Mouse (Mus musculus): Measurements from ENCODE around the gene Fam47e. TPM values are rescaled to one million over a fixed set of nuclear protein-coding genes. Genes with fewer than 3 reads are reported as not detected.
A peak's percentile ranks its signal among the peaks of the same experiment; 100 is the strongest.
"Not testable (repeated sequence)": the region's sequence is repeated elsewhere in the genome, so short reads cannot be mapped to it uniquely, and the experiment has no call there.

The Fam47e gene
- 1.3 and 2.1 TPM in 2 replicates for polyA plus RNA-seq (2015; fragmentation: Nextera tagmentation; extraction: Ambion mirVana)

- H3K27ac ChIP-seq (ENCODE audit: low read length), result no peak within 1 kb of the TSS
- H3K27me3 ChIP-seq (ENCODE audit: control insufficient read depth, insufficient read depth, low read depth, low read length), result no peaks in the 10 kb centered on the region
- no peaks in the 10 kb centered on the region for H3K4me1 ChIP-seq (ENCODE audit: control insufficient read depth, insufficient read depth, low read length)
- no peaks in the 10 kb centered on the region for H3K36me3 ChIP-seq (ENCODE audit: control insufficient read depth, insufficient read depth, low read length)
- 74% methylated on average over 16 of the region's 16 CpGs for WGBS
- H3K9me3 ChIP-seq (replicated peaks; ENCODE audit: control insufficient read depth, low read length, poor library complexity, severe bottlenecking), result no peaks in the 10 kb centered on the region
- H3K4me2 ChIP-seq (ENCODE audit: low read length), result no peak within 1 kb of the TSS
- no peak within 1 kb of the TSS for H3K9ac ChIP-seq (ENCODE audit: low read depth, low read length)
- no peak for ATAC-seq
- H3K4me3 ChIP-seq (ENCODE audit: low read depth, low read length), result no peak within 1 kb of the TSS
Measured at GRCm38 (mm10) chr5:92554891-92555511, at the start of gene Fam47e. TSS of gene Fam47e (plus strand) at chr5:92555069.

- no peaks in the 10 kb centered on the region for H3K36me3 ChIP-seq (ENCODE audit: control insufficient read depth, insufficient read depth, low read length)
- 0% methylated on average over 48 of the region's 48 CpGs for WGBS
- peak overlapping the region; percentile 99 for H3K27ac ChIP-seq (ENCODE audit: low read length)
- no peaks in the 10 kb centered on the region for H3K9me3 ChIP-seq (replicated peaks; ENCODE audit: control insufficient read depth, low read length, poor library complexity, severe bottlenecking)
- peak overlapping the region; percentile 99 for H3K9ac ChIP-seq (ENCODE audit: low read depth, low read length)
- H3K4me3 ChIP-seq (ENCODE audit: low read depth, low read length), result peak overlapping the region; percentile 93
- peak; percentile 97 for ATAC-seq
- peaks cover 21% of the 10 kb centered on the region for H3K4me1 ChIP-seq (ENCODE audit: control insufficient read depth, insufficient read depth, low read length)
- H3K27me3 ChIP-seq (ENCODE audit: control insufficient read depth, insufficient read depth, low read depth, low read length), result no peaks in the 10 kb centered on the region
- H3K4me2 ChIP-seq (ENCODE audit: low read length), result peak overlapping the region; percentile 86
Measured at GRCm38 (mm10) chr5:92505402-92505865, 49.4 kb upstream of the Fam47e start.

GRCm38 (mm10) chr5:92506301-92506729 lies 48.6 kb upstream of the Fam47e start:
- Histone ChIP-seq H3K9me3 (replicated peaks; ENCODE audit: control insufficient read depth, low read length, poor library complexity, severe bottlenecking) (no peaks in the 10 kb centered on the region), H3K27me3 (ENCODE audit: control insufficient read depth, insufficient read depth, low read depth, low read length) (no peaks in the 10 kb centered on the region), H3K4me3 (ENCODE audit: low read depth, low read length) (peak overlapping the region; percentile 93), H3K4me1 (ENCODE audit: control insufficient read depth, insufficient read depth, low read length) (peaks cover 21% of the 10 kb centered on the region), H3K9ac (ENCODE audit: low read depth, low read length) (peak overlapping the region; percentile 99; the same call in 1 of the 2 replicates), H3K4me2 (ENCODE audit: low read length) (peak overlapping the region; percentile 86), H3K27ac (ENCODE audit: low read length) (peak overlapping the region; percentile 99), H3K36me3 (ENCODE audit: control insufficient read depth, insufficient read depth, low read length) (no peaks in the 10 kb centered on the region)
- ATAC-seq, result no peak
- WGBS, result 23% methylated on average over 4 of the region's 4 CpGs

GRCm38 (mm10) chr5:92506733-92507132 lies 48.1 kb upstream of the Fam47e start, which contains the start of gene Scarb2:
TSS of gene Scarb2 (minus strand) at chr5:92506833.
- H3K4me1 ChIP-seq (ENCODE audit: control insufficient read depth, insufficient read depth, low read length), result peaks cover 19% of the 10 kb centered on the region
- no peaks in the 10 kb centered on the region for H3K36me3 ChIP-seq (ENCODE audit: control insufficient read depth, insufficient read depth, low read length)
- no peak for ATAC-seq
- H3K9me3 ChIP-seq (replicated peaks; ENCODE audit: control insufficient read depth, low read length, poor library complexity, severe bottlenecking), result no peaks in the 10 kb centered on the region
- H3K4me2 ChIP-seq (ENCODE audit: low read length), result peak within 1 kb of the TSS; percentile 86
- H3K9ac ChIP-seq (ENCODE audit: low read depth, low read length), result peak within 1 kb of the TSS; percentile 99
- no peaks in the 10 kb centered on the region for H3K27me3 ChIP-seq (ENCODE audit: control insufficient read depth, insufficient read depth, low read depth, low read length)
- H3K27ac ChIP-seq (ENCODE audit: low read length), result peak within 1 kb of the TSS; percentile 99
- H3K4me3 ChIP-seq (ENCODE audit: low read depth, low read length), result peak within 1 kb of the TSS; percentile 93

GRCm38 (mm10) chr5:92508853-92509252 lies 46.0 kb upstream of the Fam47e start:
- Histone ChIP-seq H3K9me3 (replicated peaks; ENCODE audit: control insufficient read depth, low read length, poor library complexity, severe bottlenecking) (no peaks in the 10 kb centered on the region), H3K9ac (ENCODE audit: low read depth, low read length) (no peak overlapping the region), H3K4me1 (ENCODE audit: control insufficient read depth, insufficient read depth, low read length) (peaks cover 6% of the 10 kb centered on the region), H3K27me3 (ENCODE audit: control insufficient read depth, insufficient read depth, low read depth, low read length) (no peaks in the 10 kb centered on the region), H3K4me3 (ENCODE audit: low read depth, low read length) (no peak overlapping the region), H3K36me3 (ENCODE audit: control insufficient read depth, insufficient read depth, low read length) (no peaks in the 10 kb centered on the region), H3K4me2 (ENCODE audit: low read length) (no peak overlapping the region), H3K27ac (ENCODE audit: low read length) (no peak overlapping the region)
- WGBS, result 91% methylated on average over 5 of the region's 5 CpGs
- no peak for ATAC-seq

GRCm38 (mm10) chr5:92511256-92511655 lies 43.6 kb upstream of the Fam47e start:
- H3K27me3 ChIP-seq (ENCODE audit: control insufficient read depth, insufficient read depth, low read depth, low read length), result no peaks in the 10 kb centered on the region
- H3K4me1 ChIP-seq (ENCODE audit: control insufficient read depth, insufficient read depth, low read length), result peaks cover 2% of the 10 kb centered on the region
- H3K4me3 ChIP-seq (ENCODE audit: low read depth, low read length), result no peak overlapping the region
- H3K27ac ChIP-seq (ENCODE audit: low read length), result no peak overlapping the region
- ATAC-seq, result no peak
- no peak overlapping the region for H3K9ac ChIP-seq (ENCODE audit: low read depth, low read length)
- H3K9me3 ChIP-seq (replicated peaks; ENCODE audit: control insufficient read depth, low read length, poor library complexity, severe bottlenecking), result no peaks in the 10 kb centered on the region
- no peak overlapping the region for H3K4me2 ChIP-seq (ENCODE audit: low read length)
- H3K36me3 ChIP-seq (ENCODE audit: control insufficient read depth, insufficient read depth, low read length), result no peaks in the 10 kb centered on the region

GRCm38 (mm10) chr5:92512066-92512465 lies 42.8 kb upstream of the Fam47e start:
- H3K27ac ChIP-seq (ENCODE audit: low read length), result no peak overlapping the region
- H3K4me3 ChIP-seq (ENCODE audit: low read depth, low read length), result no peak overlapping the region
- H3K4me1 ChIP-seq (ENCODE audit: control insufficient read depth, insufficient read depth, low read length), result no peaks in the 10 kb centered on the region
- 88% methylated on average over 5 of the region's 5 CpGs for WGBS
- ATAC-seq, result no peak
- no peak overlapping the region for H3K9ac ChIP-seq (ENCODE audit: low read depth, low read length)
- no peaks in the 10 kb centered on the region for H3K27me3 ChIP-seq (ENCODE audit: control insufficient read depth, insufficient read depth, low read depth, low read length)
- H3K9me3 ChIP-seq (replicated peaks; ENCODE audit: control insufficient read depth, low read length, poor library complexity, severe bottlenecking), result no peaks in the 10 kb centered on the region
- no peaks in the 10 kb centered on the region for H3K36me3 ChIP-seq (ENCODE audit: control insufficient read depth, insufficient read depth, low read length)
- H3K4me2 ChIP-seq (ENCODE audit: low read length), result no peak overlapping the region

GRCm38 (mm10) chr5:92521131-92521530 lies 33.7 kb upstream of the Fam47e start:
- not testable (repeated sequence) for H3K4me2 ChIP-seq (ENCODE audit: low read length); H3K9ac ChIP-seq (ENCODE audit: low read depth, low read length); H3K27me3 ChIP-seq (ENCODE audit: control insufficient read depth, insufficient read depth, low read depth, low read length); H3K4me1 ChIP-seq (ENCODE audit: control insufficient read depth, insufficient read depth, low read length); ATAC-seq; H3K36me3 ChIP-seq (ENCODE audit: control insufficient read depth, insufficient read depth, low read length); H3K9me3 ChIP-seq (replicated peaks; ENCODE audit: control insufficient read depth, low read length, poor library complexity, severe bottlenecking); H3K4me3 ChIP-seq (ENCODE audit: low read depth, low read length); H3K27ac ChIP-seq (ENCODE audit: low read length)
- WGBS, result 95% methylated on average over 2 of the region's 2 CpGs

- H3K4me2 ChIP-seq (ENCODE audit: low read length), result no peak overlapping the region
- no peaks in the 10 kb centered on the region for H3K9me3 ChIP-seq (replicated peaks; ENCODE audit: control insufficient read depth, low read length, poor library complexity, severe bottlenecking)
- no peak overlapping the region for H3K4me3 ChIP-seq (ENCODE audit: low read depth, low read length)
- ATAC-seq, result no peak
- no peak overlapping the region for H3K9ac ChIP-seq (ENCODE audit: low read depth, low read length)
- H3K36me3 ChIP-seq (ENCODE audit: control insufficient read depth, insufficient read depth, low read length), result no peaks in the 10 kb centered on the region
- no peaks in the 10 kb centered on the region for H3K27me3 ChIP-seq (ENCODE audit: control insufficient read depth, insufficient read depth, low read depth, low read length)
- no peak overlapping the region for H3K27ac ChIP-seq (ENCODE audit: low read length)
- H3K4me1 ChIP-seq (ENCODE audit: control insufficient read depth, insufficient read depth, low read length), result no peaks in the 10 kb centered on the region
- 79% methylated on average over 6 of the region's 6 CpGs for WGBS
Measured at GRCm38 (mm10) chr5:92524821-92525258, 30.0 kb upstream of the Fam47e start.
